Mouse (Mus musculus): ENCODE results near the gene Plekhg4.

Plekhg4 gene

DNA sequence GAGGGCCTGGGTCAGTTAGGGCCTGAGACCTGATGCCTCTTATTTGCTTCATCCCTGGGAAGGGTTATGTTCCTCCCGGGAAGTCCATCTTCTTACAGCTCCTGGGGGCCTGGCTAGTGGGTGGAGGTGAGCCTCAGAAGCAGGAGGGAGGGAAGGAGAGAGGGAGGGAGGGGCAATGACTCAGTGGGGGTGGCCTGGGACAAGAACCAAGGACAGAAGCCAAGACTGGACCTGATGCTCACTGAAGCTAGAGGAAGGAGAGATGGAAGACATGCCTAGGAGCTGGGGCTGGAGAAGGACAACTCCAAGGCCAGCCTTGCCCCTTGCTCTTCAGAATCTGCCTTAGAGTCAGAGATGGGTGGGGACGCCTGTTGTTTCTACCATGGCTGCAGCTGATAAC is at the start of gene Plekhg4:
Gene Plekhg4, plus strand, starts transcription at position 243 of the 400 bp plus-strand sequence.
- ATAC-seq (ENCODE audit: insufficient number of reproducible peaks, low FRiP score, low TSS enrichment) = no peak

DNA sequence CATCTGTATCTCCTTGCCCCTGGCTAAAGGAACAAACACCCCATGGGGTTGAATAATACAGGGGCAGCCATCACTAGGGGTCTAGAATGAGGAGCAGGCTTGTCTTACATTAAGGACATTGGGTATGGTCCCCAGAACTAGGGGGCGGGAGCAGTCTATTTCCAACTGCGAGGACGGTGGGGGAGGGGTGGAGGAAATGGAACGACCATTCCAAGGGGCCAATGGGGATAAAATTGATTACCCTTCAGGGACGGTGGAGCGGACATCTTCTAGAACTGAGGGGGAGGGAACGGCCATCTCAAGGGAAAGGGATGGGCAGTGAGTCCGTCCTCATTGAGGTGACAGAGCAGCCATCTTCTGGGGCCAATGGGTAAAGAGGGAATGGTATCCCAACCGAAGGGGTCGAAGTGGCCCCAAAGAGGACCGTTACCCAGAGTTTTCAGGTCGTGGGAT is 47.4 kb upstream of the Plekhg4 start:
- ATAC-seq (ENCODE audit: insufficient number of reproducible peaks, low FRiP score, low TSS enrichment) = peak; percentile 64

- ATAC-seq (ENCODE audit: insufficient number of reproducible peaks, low FRiP score, low TSS enrichment) = peak; percentile 87
These were observed 46.9 kb upstream of the Plekhg4 start, which contains the start of the genes Lrrc29 and Tmem208 for GRCm38 (mm10) chr8:105326141-105326672. TSS of gene Lrrc29 (minus strand) at chr8:105326278. TSS of gene Tmem208 (plus strand) at chr8:105326354.

DNA sequence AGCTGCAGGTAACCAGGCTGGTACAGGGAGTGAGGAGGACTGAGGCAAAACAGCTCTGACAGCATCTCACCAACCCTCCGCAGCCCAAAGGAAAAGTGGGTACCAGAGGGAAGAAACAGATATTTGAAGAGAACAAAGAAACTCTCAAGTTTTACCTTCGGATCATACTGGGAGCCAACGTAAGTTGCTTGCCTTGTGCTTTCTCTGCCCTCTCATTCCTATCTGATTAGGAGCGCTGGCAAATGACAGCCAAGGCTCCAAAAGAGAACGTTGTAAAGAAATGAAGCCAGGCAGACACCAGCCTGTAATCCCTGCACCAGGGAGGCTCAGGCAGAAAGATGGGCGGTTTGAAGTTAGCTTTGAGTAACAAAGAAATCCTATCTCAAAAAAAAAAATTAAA is 46.1 kb upstream of the Plekhg4 start:
- ATAC-seq (ENCODE audit: insufficient number of reproducible peaks, low FRiP score, low TSS enrichment) = no peak

- no peak for ATAC-seq (ENCODE audit: insufficient number of reproducible peaks, low FRiP score, low TSS enrichment)
These were observed 42.7 kb upstream of the Plekhg4 start for GRCm38 (mm10) chr8:105330325-105330724.

GRCm38 (mm10) chr8:105331469-105331868 is 41.6 kb upstream of the Plekhg4 start:
- ATAC-seq (ENCODE audit: insufficient number of reproducible peaks, low FRiP score, low TSS enrichment) = no peak

GRCm38 (mm10) chr8:105331931-105332330 is 41.1 kb upstream of the Plekhg4 start:
- no peak for ATAC-seq (ENCODE audit: insufficient number of reproducible peaks, low FRiP score, low TSS enrichment)

DNA sequence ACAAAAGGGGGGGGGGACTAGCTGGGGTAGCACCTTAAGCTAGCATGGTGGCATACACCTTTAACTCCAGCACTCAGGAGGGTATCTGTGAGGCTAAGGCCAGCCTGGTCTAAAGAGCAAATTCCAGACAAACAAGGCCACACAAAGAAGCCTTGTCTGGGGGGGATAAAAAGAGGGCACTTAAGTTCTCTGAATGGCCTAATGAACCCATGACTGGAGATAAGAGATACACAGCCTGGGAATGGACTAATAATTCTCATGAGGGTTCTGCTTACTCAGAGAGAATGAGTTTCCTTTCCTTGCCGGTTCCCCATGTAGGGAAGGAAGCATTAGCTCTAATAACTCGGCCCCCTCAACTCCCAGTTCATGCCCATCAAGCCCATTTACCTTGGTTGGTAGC is 40.6 kb upstream of the Plekhg4 start:
- ATAC-seq (ENCODE audit: insufficient number of reproducible peaks, low FRiP score, low TSS enrichment) = no peak

- ATAC-seq (ENCODE audit: insufficient number of reproducible peaks, low FRiP score, low TSS enrichment) = no peak
These were observed 36.5 kb upstream of the Plekhg4 start for GRCm38 (mm10) chr8:105336373-105337130.

DNA sequence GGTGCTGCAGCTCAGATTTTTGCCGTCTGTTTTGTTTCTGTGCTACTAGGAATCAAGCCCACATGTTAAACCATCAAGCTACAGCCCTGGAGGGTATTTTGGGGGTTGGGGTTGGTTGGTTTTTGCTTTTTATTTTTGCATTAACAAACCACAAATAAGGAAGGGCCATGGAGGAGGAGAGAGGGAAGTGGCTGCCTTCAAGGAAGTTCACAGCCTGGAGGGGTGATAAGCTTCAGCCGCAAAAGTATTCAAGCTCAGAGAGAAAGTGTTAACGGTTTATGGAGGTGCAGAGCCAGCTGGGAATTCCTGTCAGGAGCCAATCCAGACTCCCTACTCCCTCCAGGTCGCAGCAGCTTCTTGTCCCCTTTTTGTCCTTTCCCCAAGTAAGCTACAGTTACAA is 34.1 kb upstream of the Plekhg4 start:
- ATAC-seq (ENCODE audit: insufficient number of reproducible peaks, low FRiP score, low TSS enrichment) = no peak

GRCm38 (mm10) chr8:105339886-105340635 is 33.0 kb upstream of the Plekhg4 start:
- ATAC-seq (ENCODE audit: insufficient number of reproducible peaks, low FRiP score, low TSS enrichment) = no peak

GRCm38 (mm10) chr8:105341399-105341798 is 31.7 kb upstream of the Plekhg4 start:
- ATAC-seq (ENCODE audit: insufficient number of reproducible peaks, low FRiP score, low TSS enrichment) = no peak

- no peak for ATAC-seq (ENCODE audit: insufficient number of reproducible peaks, low FRiP score, low TSS enrichment)
These were observed 30.3 kb upstream of the Plekhg4 start for GRCm38 (mm10) chr8:105342768-105343167.

DNA sequence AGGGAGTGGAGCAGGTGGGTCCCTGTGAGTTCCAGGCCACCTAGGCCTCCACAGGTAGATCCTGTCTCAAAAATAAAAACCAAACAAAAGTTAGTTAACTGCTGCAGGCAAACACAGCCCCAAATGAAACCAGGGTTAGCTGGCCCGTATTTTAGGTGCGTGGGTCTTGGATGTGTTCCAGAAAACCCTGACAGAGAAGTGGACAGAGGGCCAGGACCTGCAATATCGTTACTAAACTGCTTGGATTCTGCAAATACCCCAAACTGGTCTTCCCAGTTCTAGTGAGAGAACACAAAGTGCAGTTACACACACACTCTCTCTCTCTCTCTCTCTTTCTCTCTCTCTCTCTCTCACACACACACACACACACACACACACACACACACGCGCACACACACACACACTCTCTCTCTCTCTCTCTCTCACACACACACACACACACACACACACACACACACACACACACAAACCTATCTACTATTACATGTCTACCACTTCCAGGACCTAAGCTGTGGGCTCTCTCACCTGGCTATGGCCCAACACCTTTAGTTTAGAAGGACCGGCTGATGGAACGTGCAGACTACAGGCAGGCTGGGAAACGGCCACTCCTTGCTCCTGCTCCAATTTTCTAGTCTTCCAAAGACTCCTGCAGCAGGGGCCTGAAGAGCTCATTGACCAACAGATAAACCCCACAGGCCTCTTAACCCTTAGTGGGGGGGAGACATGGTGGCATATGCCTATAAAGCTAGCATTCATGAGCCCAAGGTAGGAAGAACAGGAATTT is 29.1 kb upstream of the Plekhg4 start:
- no peak for ATAC-seq (ENCODE audit: insufficient number of reproducible peaks, low FRiP score, low TSS enrichment)

DNA sequence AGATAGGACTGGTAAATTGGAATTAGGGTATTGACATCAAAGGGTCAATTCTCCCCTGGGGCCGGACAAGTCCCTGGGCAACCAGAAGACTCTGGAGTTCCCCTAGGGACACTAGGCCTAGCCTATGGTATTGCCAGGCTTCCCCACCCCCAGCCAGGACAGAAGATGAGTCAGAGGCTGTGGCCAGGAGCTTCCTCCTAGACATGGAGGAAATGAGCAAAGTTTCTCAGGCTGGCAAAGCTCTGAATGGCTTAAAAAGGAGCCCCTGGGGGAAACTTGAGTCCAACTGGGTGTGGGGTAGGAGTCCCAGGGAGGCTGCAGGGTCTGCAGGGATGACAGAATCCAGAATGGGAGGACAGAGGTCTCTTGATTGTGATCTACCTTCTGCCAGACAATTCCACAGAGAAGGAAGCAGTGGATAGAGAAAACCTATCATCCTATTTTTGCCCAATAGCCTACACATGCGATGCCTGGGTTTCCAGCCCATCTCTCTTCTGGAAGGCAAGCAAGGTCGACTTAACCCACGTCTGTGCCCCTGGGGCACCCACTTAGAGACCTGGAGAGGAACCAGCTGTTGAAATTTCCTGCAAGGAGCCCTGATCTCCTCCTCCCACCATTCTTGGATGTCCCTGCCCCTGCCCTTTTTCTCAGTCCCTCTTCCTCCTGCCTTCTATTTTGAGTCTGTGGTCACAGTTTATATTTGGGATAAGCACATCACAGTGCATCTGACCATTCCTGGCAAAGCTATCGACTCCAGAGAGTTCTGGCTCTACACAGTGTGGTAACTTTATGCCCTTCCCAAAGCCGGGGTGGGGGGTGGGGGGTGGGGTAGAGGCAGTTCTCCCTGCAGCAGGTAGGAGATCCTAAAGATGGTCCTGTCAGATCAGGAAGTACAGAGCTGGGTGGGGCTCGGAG is 27.8 kb upstream of the Plekhg4 start:
- ATAC-seq (ENCODE audit: insufficient number of reproducible peaks, low FRiP score, low TSS enrichment) = no peak

GRCm38 (mm10) chr8:105346611-105347427 is 26.3 kb upstream of the Plekhg4 start:
- ATAC-seq (ENCODE audit: insufficient number of reproducible peaks, low FRiP score, low TSS enrichment) = no peak

GRCm38 (mm10) chr8:105347428-105348221 is 25.4 kb upstream of the Plekhg4 start, which contains the start of gene Fhod1:
TSS of gene Fhod1 (minus strand) at chr8:105347953.
- ATAC-seq (ENCODE audit: insufficient number of reproducible peaks, low FRiP score, low TSS enrichment) = peak; percentile 82
